Mouse (Mus musculus) heart, embryonic 16.5 days (tissue): ENCODE measurements at regions not wholly inside any gene's neighbourhood (a gene's known extent, or its start where the extent isn't known, plus 50 kb on each side); places are given as distances from the start of the nearest gene placed in this dataset.

Experiments
- ATAC-seq: fragments of 200-750 bp; cut with Nextera tagmentation; replicated peaks from 2 replicates; pipeline ENCODE4 v1.8.0; 2017; ENCODE audit warnings: moderate number of reproducible peaks; ENCODE audit not compliant: insufficient read depth, low FRiP score; ENCODE audit errors: extremely low read depth
- H3K27ac ChIP-seq: fragments of 300-500 bp; sonication (generic); 2 replicates; pipeline ENCODE4 v1.5.1; 2014; ENCODE audit warnings: mild to moderate bottlenecking, low read length, control low read depth, moderate library complexity
- H3K27me3 ChIP-seq: fragments of 300-500 bp; sonication (generic); 2 replicates; pipeline ENCODE4 v1.6.1; 2014; ENCODE audit warnings: low read length, mixed read lengths; ENCODE audit not compliant: control insufficient read depth, insufficient read depth
- H3K36me3 ChIP-seq: fragments of 300-500 bp; sonication (generic); 2 replicates; pipeline ENCODE4 v1.6.1; 2014; ENCODE audit not compliant: control insufficient read depth, insufficient read depth
- H3K4me1 ChIP-seq: fragments of 300-500 bp; sonication (generic); 2 replicates; pipeline ENCODE4 v1.6.1; 2014; ENCODE audit warnings: low read length, mixed read lengths; ENCODE audit not compliant: control insufficient read depth, insufficient read depth
- H3K4me2 ChIP-seq: fragments of 300-500 bp; sonication (generic); 2 replicates; pipeline ENCODE4 v1.6.1; 2014; ENCODE audit warnings: low read depth, mild to moderate bottlenecking, control low read depth, low read length
- H3K4me3 ChIP-seq: fragments of 300-500 bp; sonication (generic); 2 replicates; pipeline ENCODE4 v1.5.1; 2014; ENCODE audit warnings: mild to moderate bottlenecking, control low read depth, low read length
- H3K9ac ChIP-seq: fragments of 300-500 bp; sonication (generic); 2 replicates; pipeline ENCODE4 v1.6.1; 2014; ENCODE audit warnings: low read length, control low read depth
- H3K9me3 ChIP-seq: fragments of 300-500 bp; sonication (generic); replicated peaks from 2 replicates; pipeline ENCODE4 v1.6.1; 2016; ENCODE audit warnings: low read length; ENCODE audit not compliant: control insufficient read depth
- WGBS: fragments of 180-500 bp; shearing (Covaris S2); extraction: QIAGEN DNeasy Blood & Tissue Kit; methylation state at CpG from one replicate; pipeline ENCODE4 v1.1.7; 2014; 5-methylcytosine and 5-hydroxymethylcytosine counted together

DNA sequence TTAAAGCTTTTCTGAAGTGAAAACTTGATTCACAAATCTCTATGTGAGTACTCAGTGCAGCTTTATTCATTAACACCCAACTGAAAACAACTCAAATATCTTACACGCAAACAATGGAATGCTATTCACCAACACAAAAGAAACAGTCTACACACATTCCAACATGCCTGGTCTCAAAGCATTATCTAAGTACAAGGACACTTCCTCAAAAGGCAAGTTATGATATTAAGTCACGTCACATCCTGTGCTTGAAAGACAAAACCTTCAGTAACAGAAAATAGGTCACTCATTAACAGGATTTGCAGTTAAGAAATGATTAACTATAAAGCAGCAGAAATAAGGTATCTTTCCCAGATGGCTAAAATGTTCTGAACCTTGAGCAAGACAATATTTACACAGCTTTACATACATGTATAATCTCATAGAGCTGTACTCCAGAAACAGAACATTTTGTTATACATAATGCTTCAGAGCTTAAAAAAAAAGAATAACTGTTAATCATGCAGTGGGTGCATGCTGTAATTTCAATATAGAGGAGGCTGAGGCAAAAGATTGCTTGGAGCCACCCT is 279.3 kb downstream of the Isl1 start:
- H3K36me3 ChIP-seq, result no peaks in the 10 kb centered on the region

GRCm38 (mm10) chr13:116028583-116028982 is 280.9 kb downstream of the Isl1 start:
- no peaks in the 10 kb centered on the region for H3K4me1 ChIP-seq
- no peaks in the 10 kb centered on the region for H3K36me3 ChIP-seq
- H3K9ac ChIP-seq, result no peak overlapping the region
- no peak overlapping the region for H3K4me2 ChIP-seq
- no peak for ATAC-seq
- H3K27me3 ChIP-seq, result no peaks in the 10 kb centered on the region
- no peak overlapping the region for H3K4me3 ChIP-seq
- H3K27ac ChIP-seq, result no peak overlapping the region
- WGBS, result 76% methylated on average over 2 of the region's 2 CpGs
- no peaks in the 10 kb centered on the region for H3K9me3 ChIP-seq

More for the DNA sequence above, 279.3 kb downstream of the Isl1 start:
- no peaks in the 10 kb centered on the region for H3K4me1 ChIP-seq
- H3K9me3 ChIP-seq, result no peaks in the 10 kb centered on the region
- 48% methylated on average over 2 of the region's 2 CpGs for WGBS
- no peaks in the 10 kb centered on the region for H3K27me3 ChIP-seq
- ATAC-seq, result no peak
- H3K4me2 ChIP-seq, result no peak overlapping the region
- H3K4me3 ChIP-seq, result no peak overlapping the region
- no peak overlapping the region for H3K27ac ChIP-seq
- no peak overlapping the region for H3K9ac ChIP-seq

DNA sequence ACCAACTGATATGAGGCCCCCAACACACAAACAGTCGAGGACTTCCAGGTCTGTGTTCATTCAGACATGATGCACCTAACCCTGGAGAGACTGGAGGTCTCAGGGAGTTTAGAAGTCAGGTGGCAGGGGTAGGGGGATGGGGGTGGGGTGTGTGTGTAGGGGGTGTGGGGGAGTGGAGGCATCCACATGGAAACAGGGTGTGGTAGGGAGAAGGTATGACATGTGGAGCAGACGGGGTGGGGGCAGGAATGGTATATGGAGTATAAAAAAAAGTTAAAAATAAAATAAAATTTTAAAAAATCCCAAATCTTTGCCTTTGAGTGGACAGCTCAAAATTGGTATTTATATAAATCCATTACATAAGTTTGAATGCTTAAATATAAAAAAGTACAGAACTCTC is 282.3 kb downstream of the Isl1 start:
- H3K9ac ChIP-seq, result no peak overlapping the region
- no peak overlapping the region for H3K27ac ChIP-seq
- no peak overlapping the region for H3K4me2 ChIP-seq
- H3K4me3 ChIP-seq, result no peak overlapping the region
- H3K4me1 ChIP-seq, result no peaks in the 10 kb centered on the region
- WGBS, result 76% methylated on average over 2 of the region's 2 CpGs
- H3K36me3 ChIP-seq, result no peaks in the 10 kb centered on the region
- H3K9me3 ChIP-seq, result no peaks in the 10 kb centered on the region
- no peaks in the 10 kb centered on the region for H3K27me3 ChIP-seq
- ATAC-seq, result no peak

- Histone ChIP-seq H3K4me2 (no peak overlapping the region), H3K27me3 (no peaks in the 10 kb centered on the region), H3K4me3 (no peak overlapping the region), H3K9me3 (no peaks in the 10 kb centered on the region), H3K4me1 (no peaks in the 10 kb centered on the region), H3K9ac (no peak overlapping the region), H3K27ac (no peak overlapping the region), H3K36me3 (no peaks in the 10 kb centered on the region)
- ATAC-seq, result no peak
- WGBS, result 43% methylated on average over 5 of the region's 5 CpGs
Observed at GRCm38 (mm10) chr13:116017886-116018285, 291.6 kb downstream of the Isl1 start.

GRCm38 (mm10) chr13:116003733-116004132 is 305.8 kb downstream of the Isl1 start:
- Histone ChIP-seq H3K4me1 (no peaks in the 10 kb centered on the region), H3K27ac (no peak overlapping the region), H3K36me3 (no peaks in the 10 kb centered on the region), H3K4me2 (no peak overlapping the region), H3K4me3 (no peak overlapping the region), H3K9ac (no peak overlapping the region), H3K9me3 (no peaks in the 10 kb centered on the region), H3K27me3 (no peaks in the 10 kb centered on the region)
- 58% methylated on average over 1 of the region's 1 CpGs for WGBS
- no peak for ATAC-seq

DNA sequence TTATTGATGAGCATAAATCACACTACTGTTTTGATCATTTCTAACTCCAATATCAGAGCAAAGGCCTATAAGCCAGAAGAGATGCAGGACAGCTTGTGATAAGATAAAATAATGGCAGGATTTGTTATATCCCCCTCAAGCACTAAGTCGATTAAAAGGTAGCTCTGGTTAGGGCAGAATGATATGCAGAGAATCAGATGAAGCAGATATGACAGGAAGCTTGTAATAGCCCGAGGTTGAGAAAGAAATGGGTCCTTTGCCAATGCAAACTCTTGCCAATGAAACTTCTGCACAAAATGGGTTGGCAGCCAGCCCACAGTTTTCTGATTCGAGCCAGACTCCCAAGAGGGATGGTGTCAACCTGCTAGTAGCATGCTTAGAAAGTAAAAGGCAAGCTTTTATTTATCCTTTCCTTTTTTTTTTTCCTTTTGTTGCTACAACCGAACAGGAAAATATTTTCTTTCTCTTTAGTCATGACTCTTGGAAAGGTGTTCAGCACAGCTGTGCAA is 307.0 kb downstream of the Isl1 start:
- 31% methylated on average over 4 of the region's 4 CpGs for WGBS
- H3K36me3 ChIP-seq, result no peaks in the 10 kb centered on the region
- no peak for ATAC-seq
- no peaks in the 10 kb centered on the region for H3K4me1 ChIP-seq
- H3K4me3 ChIP-seq, result no peak overlapping the region; the same call in 1 of the 2 replicates
- H3K27ac ChIP-seq, result no peak overlapping the region
- no peak overlapping the region for H3K9ac ChIP-seq
- no peak overlapping the region for H3K4me2 ChIP-seq
- H3K9me3 ChIP-seq, result no peaks in the 10 kb centered on the region
- H3K27me3 ChIP-seq, result no peaks in the 10 kb centered on the region

GRCm38 (mm10) chr13:115990591-115990990 is 318.9 kb downstream of the Isl1 start:
- Histone ChIP-seq H3K4me3 (no peak overlapping the region), H3K4me1 (no peaks in the 10 kb centered on the region), H3K27ac (no peak overlapping the region), H3K4me2 (no peak overlapping the region), H3K27me3 (no peaks in the 10 kb centered on the region), H3K9ac (no peak overlapping the region), H3K9me3 (no peaks in the 10 kb centered on the region), H3K36me3 (no peaks in the 10 kb centered on the region)
- no peak for ATAC-seq
- 64% methylated on average over 3 of the region's 3 CpGs for WGBS

GRCm38 (mm10) chr13:115989091-115989490 is 320.4 kb downstream of the Isl1 start:
- H3K27me3 ChIP-seq, result no peaks in the 10 kb centered on the region
- no peak for ATAC-seq

DNA sequence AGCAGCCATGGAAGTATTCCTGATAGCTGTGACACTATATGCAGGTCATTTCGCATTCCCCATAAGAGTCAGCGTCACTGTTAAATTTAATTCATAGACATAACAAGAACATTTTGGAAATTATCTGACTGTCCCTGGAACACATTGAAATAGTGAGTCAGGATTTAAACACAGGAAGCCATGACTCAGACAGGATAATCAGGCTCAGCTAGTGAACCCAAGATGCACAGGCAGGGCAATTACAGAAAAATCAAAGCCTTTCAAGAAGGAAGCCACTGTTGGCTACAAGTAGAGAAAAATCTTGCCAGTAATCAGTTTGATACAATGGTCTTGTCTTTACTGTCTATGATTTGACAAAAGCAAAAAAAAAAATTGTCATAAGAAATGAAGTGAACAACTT is 323.2 kb downstream of the Isl1 start:
- Histone ChIP-seq H3K27ac (no peak overlapping the region), H3K9me3 (no peaks in the 10 kb centered on the region), H3K27me3 (no peaks in the 10 kb centered on the region), H3K4me1 (no peaks in the 10 kb centered on the region), H3K4me2 (no peak overlapping the region), H3K4me3 (no peak overlapping the region), H3K9ac (no peak overlapping the region), H3K36me3 (no peaks in the 10 kb centered on the region)
- no peak for ATAC-seq
- WGBS, result 83% methylated on average over 2 of the region's 2 CpGs

More at GRCm38 (mm10) chr13:115989091-115989490, 320.4 kb downstream of the Isl1 start:
- no peaks in the 10 kb centered on the region for H3K9me3 ChIP-seq
- H3K36me3 ChIP-seq, result no peaks in the 10 kb centered on the region
- H3K9ac ChIP-seq, result no peak overlapping the region
- no peak overlapping the region for H3K4me2 ChIP-seq
- no peak overlapping the region for H3K27ac ChIP-seq
- H3K4me1 ChIP-seq, result no peaks in the 10 kb centered on the region
- no peak overlapping the region for H3K4me3 ChIP-seq
